Comparison of ENCODE assay signal across 8 mouse cellular contexts in genomic region chr14:84443288-84443686, GRCm38 (mm10). TPM values are rescaled to one million over a fixed set of nuclear protein-coding genes. Genes with fewer than 3 reads are reported as not detected.
A peak's percentile ranks its signal among the peaks of the same experiment; 100 is the strongest.
DNase-seq lines count a peak whose midpoint lies in the region; ATAC-seq and TF ChIP-seq lines count a peak whose summit lies in the region.

Pcdh17 (plus strand) TSS chr14:84443563.

- DNase-seq in MN1 (ENCODE audit: low spot score), result peak; percentile 90
- peak; percentile 84 for DNase-seq in cerebellum, adult 9-10 months
- DNase-seq in layer of hippocampus, adult 9-10 months (ENCODE audit: low spot score), result peak; percentile 92
- peak; percentile 72 for DNase-seq in thymus, postnatal 0 days (ENCODE audit: low spot score)

- ATAC-seq in frontal cortex, adult (ENCODE audit: low TSS enrichment), result peak; percentile 66
- ATAC-seq in hematopoietic stem cell, adult 5-6 weeks (replicated peaks in 1 of 2; ENCODE audit: insufficient read depth in 1 of 2, low FRiP score in 2 of 2, low TSS enrichment in 1 of 2, low read depth in 1 of 2, poor library complexity in 2 of 2, severe bottlenecking in 2 of 2), result peak; percentile 77 to 84
- peak; percentile 93 for ATAC-seq in lung, embryonic 15.5 days (ENCODE audit: borderline replicate concordance, extremely low read depth, low FRiP score, low TSS enrichment)

- TF ChIP-seq CTCF in olfactory bulb, adult 2 months (IDR thresholded peaks at IDR 0.05; ENCODE audit: insufficient read depth, low read depth, low read length), result no peak

- H3K9me3 ChIP-seq in lung, embryonic 15.5 days, result no peaks in the 10 kb centered on the region

- peaks cover 25% of the 10 kb centered on the region for H3K27me3 ChIP-seq in lung, embryonic 15.5 days

- no peaks in the 10 kb centered on the region for H3K36me3 ChIP-seq in lung, embryonic 15.5 days

- WGBS in lung, embryonic 15.5 days, result under 1% methylated on average over 31 of the region's 31 CpGs
- WGBS in olfactory bulb, adult 2 months, result under 1% methylated on average over 31 of the region's 31 CpGs

- H3K27ac ChIP-seq in lung, embryonic 15.5 days, result peak within 1 kb of the TSS; percentile 80
- H3K27ac ChIP-seq in olfactory bulb, adult 2 months (ENCODE audit: insufficient read depth, low read depth, low read length), result peak within 1 kb of the TSS; percentile 86

- H3K9ac ChIP-seq in lung, embryonic 15.5 days, result peak within 1 kb of the TSS; percentile 53

- H3K4me2 ChIP-seq in lung, embryonic 15.5 days, result peak within 1 kb of the TSS; percentile 92

- H3K4me3 ChIP-seq in lung, embryonic 15.5 days, result peak within 1 kb of the TSS; percentile 59
- peak within 1 kb of the TSS; percentile 88 for H3K4me3 ChIP-seq in olfactory bulb, adult 2 months (ENCODE audit: insufficient read depth, low read depth, low read length)

- peak; percentile 99 for TF ChIP-seq POLR2A in olfactory bulb, adult 2 months (IDR thresholded peaks at IDR 0.05; ENCODE audit: insufficient read depth, low read depth, low read length)

- peaks cover 30% of the 10 kb centered on the region for H3K4me1 ChIP-seq in lung, embryonic 15.5 days
- H3K4me1 ChIP-seq in olfactory bulb, adult 2 months (ENCODE audit: control insufficient read depth, insufficient read depth, low read length), result peaks cover 11% of the 10 kb centered on the region; the same call in 1 of the 2 replicates

RNA-seq across cellular contexts. Expression of gene Pcdh17, which starts in this region (rescaled TPM):
- 0.15 TPM in 1 of 2 replicates, not detected in the other for total RNA-seq in hematopoietic stem cell, adult 5-6 weeks (2017)
- 16.3 and 18.8 TPM in 2 replicates for polyA plus RNA-seq in lung, embryonic 15.5 days (2015; fragmentation: Nextera tagmentation; extraction: Ambion mirVana)
- 35.2 and 39.8 TPM in 2 replicates for polyA plus RNA-seq in olfactory bulb, adult 2 months (2012; ENCODE audit: insufficient read depth, insufficient read length, low replicate concordance, missing spikeins)
- polyA plus RNA-seq in thymus, postnatal 0 days (2015; fragmentation: Nextera tagmentation; extraction: Ambion mirVana), result 0.75 and 0.83 TPM in 2 replicates

Comparison
In these comparisons a context has a peak if more than half of its experiments do, and no peak if none do; other contexts are left out.
1. Peak in every context shown above with its lines: DNase-seq, ATAC-seq, H3K4me3 ChIP-seq and H3K27ac ChIP-seq.
2. Peak in ATAC-seq in hematopoietic stem cell, adult 5-6 weeks; RNA of the gene not detected or under 1 TPM.
3. Peak in DNase-seq in thymus, postnatal 0 days; RNA of the gene not detected or under 1 TPM.